Mouse (Mus musculus) midbrain, embryonic 14.5 days (tissue): ENCODE data around the gene Adamts6. TPM values are rescaled to one million over a fixed set of nuclear protein-coding genes. Genes with fewer than 3 reads are reported as not detected.

Experiments used
- ATAC-seq: fragments of 200-750 bp; cut with Nextera tagmentation; 2 replicates; pipeline ENCODE4 v1.8.0; 2017; ENCODE audit warnings: moderate number of reproducible peaks, moderate library complexity; ENCODE audit not compliant: low FRiP score, low TSS enrichment
- DNase-seq: peaks from one replicate; pipeline ENCODE4 v3.0.0-alpha.2; 2015
- H3K27ac ChIP-seq: fragments of 300-500 bp; sonication (generic); replicated peaks from 2 replicates; pipeline ENCODE4 v1.5.1; 2014; ENCODE audit warnings: mild to moderate bottlenecking, low read depth, low read length, moderate library complexity
- H3K27me3 ChIP-seq: fragments of 300-500 bp; sonication (generic); 2 replicates; pipeline ENCODE4 v1.6.1; 2014; ENCODE audit warnings: low read length, control low read depth, mixed read lengths; ENCODE audit not compliant: control insufficient read depth, insufficient read depth
- H3K36me3 ChIP-seq: fragments of 300-500 bp; sonication (generic); 2 replicates; pipeline ENCODE4 v1.6.1; 2014; ENCODE audit warnings: low read length, control low read depth; ENCODE audit not compliant: control insufficient read depth, insufficient read depth
- H3K4me1 ChIP-seq: fragments of 300-500 bp; sonication (generic); 2 replicates; pipeline ENCODE4 v1.6.1; 2014; ENCODE audit warnings: mild to moderate bottlenecking, antibody characterized with exemption, low read length, control low read depth; ENCODE audit not compliant: control insufficient read depth, insufficient read depth
- H3K4me2 ChIP-seq: fragments of 300-500 bp; sonication (generic); 2 replicates; pipeline ENCODE4 v1.6.1; 2014; ENCODE audit warnings: mild to moderate bottlenecking, low read length, moderate library complexity
- H3K4me3 ChIP-seq: fragments of 300-500 bp; sonication (generic); replicated peaks from 2 replicates; pipeline ENCODE4 v1.5.1; 2014; ENCODE audit warnings: low read depth, low read length
- H3K9ac ChIP-seq: fragments of 300-500 bp; sonication (generic); replicated peaks from 2 replicates; pipeline ENCODE4 v1.6.1; 2014; ENCODE audit warnings: mild to moderate bottlenecking, low read length, moderate library complexity
- H3K9me3 ChIP-seq: fragments of 300-500 bp; sonication (generic); 2 replicates; pipeline ENCODE4 v1.6.1; 2016; ENCODE audit warnings: low read length, control low read depth, mixed read lengths; ENCODE audit not compliant: control insufficient read depth
- WGBS: fragments of 180-500 bp; shearing (Covaris S2); extraction: QIAGEN DNeasy Blood & Tissue Kit; methylation state at CpG from one replicate; pipeline ENCODE4 v1.1.7; 2014; 5-methylcytosine and 5-hydroxymethylcytosine counted together
- polyA plus RNA-seq: library from polyadenylated mRNA; unstranded; fragments of >200 nt; fragmentation: Nextera tagmentation; extraction: Ambion mirVana; gene quantifications from 2 replicates; pipeline ENCODE4 v1.2.1, GENCODE M21; 2014

The Adamts6 gene
- polyA plus RNA-seq, 1 experiment from 2014 or later = 2.2 TPM

GRCm38 (mm10) chr13:104446974-104447373 is 159.3 kb downstream of the Adamts6 start:
- Histone ChIP-seq H3K27me3 (no peaks in the 10 kb centered on the region), H3K27ac (no peak overlapping the region), H3K4me1 (no peaks in the 10 kb centered on the region), H3K4me3 (no peak overlapping the region), H3K36me3 (0 out of 2 replicates have a peak, but pooled peaks cover 2% of the 10 kb centered on the region), H3K9ac (no peak overlapping the region), H3K4me2 (no peak overlapping the region), H3K9me3 (no peaks in the 10 kb centered on the region)
- WGBS = 93% methylated on average over 1 of the region's 1 CpGs
- ATAC-seq (no peak), DNase-seq (no peak)

GRCm38 (mm10) chr13:104447470-104447869 is 159.8 kb downstream of the Adamts6 start:
- H3K36me3 ChIP-seq = 0 out of 2 replicates have a peak, but pooled peaks cover 2% of the 10 kb centered on the region
- ATAC-seq (no peak), DNase-seq (no peak)
- H3K4me1 ChIP-seq = no peaks in the 10 kb centered on the region
- no peaks in the 10 kb centered on the region for H3K9me3 ChIP-seq
- no peak overlapping the region for H3K4me3 ChIP-seq
- H3K9ac ChIP-seq = no peak overlapping the region
- no peak overlapping the region for H3K4me2 ChIP-seq
- H3K27ac ChIP-seq = no peak overlapping the region
- H3K27me3 ChIP-seq = no peaks in the 10 kb centered on the region

GRCm38 (mm10) chr13:104448349-104448748 is 160.7 kb downstream of the Adamts6 start:
- Histone ChIP-seq H3K4me3 (no peak overlapping the region), H3K4me2 (no peak overlapping the region), H3K27ac (no peak overlapping the region), H3K36me3 (0 out of 2 replicates have a peak, but pooled peaks cover 2% of the 10 kb centered on the region), H3K4me1 (no peaks in the 10 kb centered on the region), H3K27me3 (no peaks in the 10 kb centered on the region), H3K9ac (no peak overlapping the region), H3K9me3 (no peaks in the 10 kb centered on the region)
- no peak for ATAC-seq
- 93% methylated on average over 1 of the region's 1 CpGs for WGBS
- DNase-seq = no peak

GRCm38 (mm10) chr13:104453271-104453974 is 165.8 kb downstream of the Adamts6 start:
- Histone ChIP-seq H3K4me3 (no peak overlapping the region), H3K27me3 (no peaks in the 10 kb centered on the region), H3K9ac (no peak overlapping the region), H3K4me1 (no peaks in the 10 kb centered on the region), H3K27ac (no peak overlapping the region), H3K9me3 (no peaks in the 10 kb centered on the region), H3K4me2 (no peak overlapping the region), H3K36me3 (no peaks in the 10 kb centered on the region)
- no peak for DNase-seq
- WGBS = 95% methylated on average over 1 of the region's 1 CpGs
- ATAC-seq = no peak

- Histone ChIP-seq H3K9ac (no peak overlapping the region), H3K4me2 (no peak overlapping the region), H3K27ac (no peak overlapping the region), H3K36me3 (no peaks in the 10 kb centered on the region), H3K4me3 (no peak overlapping the region), H3K9me3 (no peaks in the 10 kb centered on the region), H3K4me1 (no peaks in the 10 kb centered on the region), H3K27me3 (no peaks in the 10 kb centered on the region)
- whole genome bisulfite sequencing = 98% methylated on average over 1 of the region's 1 CpGs
- DNase-seq (no peak), ATAC-seq (no peak)
These were observed 172.7 kb downstream of the Adamts6 start for GRCm38 (mm10) chr13:104460287-104460686.

GRCm38 (mm10) chr13:104468061-104468460 is 180.4 kb downstream of the Adamts6 start:
- H3K27ac ChIP-seq = no peak overlapping the region
- 85% methylated on average over 1 of the region's 1 CpGs for WGBS
- no peaks in the 10 kb centered on the region for H3K36me3 ChIP-seq
- no peak overlapping the region for H3K9ac ChIP-seq
- H3K4me2 ChIP-seq = no peak overlapping the region
- H3K4me3 ChIP-seq = no peak overlapping the region
- no peaks in the 10 kb centered on the region for H3K27me3 ChIP-seq
- no peaks in the 10 kb centered on the region for H3K9me3 ChIP-seq
- ATAC-seq (no peak), DNase-seq (no peak)
- H3K4me1 ChIP-seq = no peaks in the 10 kb centered on the region

- ATAC-seq = no peak
- H3K4me1 ChIP-seq = no peaks in the 10 kb centered on the region
- H3K27ac ChIP-seq = no peak overlapping the region
- H3K4me3 ChIP-seq = no peak overlapping the region
- no peaks in the 10 kb centered on the region; the same call in 1 of the 2 replicates for H3K36me3 ChIP-seq
- DNase-seq = no peak
- H3K9ac ChIP-seq = no peak overlapping the region
- H3K4me2 ChIP-seq = no peak overlapping the region
- WGBS = 87% methylated on average over 9 of the region's 9 CpGs
- no peaks in the 10 kb centered on the region for H3K9me3 ChIP-seq
- no peaks in the 10 kb centered on the region for H3K27me3 ChIP-seq
These were observed 188.8 kb downstream of the Adamts6 start for GRCm38 (mm10) chr13:104476285-104476956.

GRCm38 (mm10) chr13:104482426-104483089 is 194.9 kb downstream of the Adamts6 start:
- no peak overlapping the region for H3K4me2 ChIP-seq
- WGBS = 94% methylated on average over 8 of the region's 8 CpGs
- DNase-seq = no peak

More at GRCm38 (mm10) chr13:104482426-104483089, 194.9 kb downstream of the Adamts6 start:
- H3K4me1 ChIP-seq = no peaks in the 10 kb centered on the region
- no peak overlapping the region for H3K9ac ChIP-seq
- no peaks in the 10 kb centered on the region for H3K36me3 ChIP-seq
- no peak overlapping the region for H3K27ac ChIP-seq
- no peak overlapping the region for H3K4me3 ChIP-seq
- H3K27me3 ChIP-seq = no peaks in the 10 kb centered on the region
- no peaks in the 10 kb centered on the region for H3K9me3 ChIP-seq
- no peak for ATAC-seq
